Mouse (Mus musculus) spleen, adult 2 months (tissue): ENCODE measurements around the gene Kcnc3.

Experiments
- CTCF ChIP-seq: fragments of 200-500 bp; IDR thresholded peaks from 2 replicates; pipeline ENCODE4 v1.5.1; 2011; ENCODE audit warnings: mild to moderate bottlenecking, inconsistent platforms; ENCODE audit not compliant: insufficient read depth, insufficient read length, insufficient replicate concordance; ENCODE audit errors: extremely low read depth
- POLR2A ChIP-seq: fragments of 200-500 bp; IDR thresholded peaks from 2 replicates; pipeline ENCODE4 v1.6.1; 2011; ENCODE audit warnings: low read depth, low read length, inconsistent platforms

- no peak for TF ChIP-seq CTCF
- no peak for TF ChIP-seq POLR2A
Measured at GRCm38 (mm10) chr7:44605436-44605835, 15.0 kb downstream of the Kcnc3 start.
